Mouse (Mus musculus) lung, adult 2 months (tissue): ENCODE data around the gene Elavl3.

Experiments used
- CTCF ChIP-seq: fragments of 200-500 bp; IDR thresholded peaks from 2 replicates; pipeline ENCODE4 v1.5.1; 2011; ENCODE audit warnings: mild to moderate bottlenecking, low read length, control low read depth; ENCODE audit not compliant: insufficient read depth
- POLR2A ChIP-seq: fragments of 200-500 bp; IDR thresholded peaks from 2 replicates; pipeline ENCODE4 v1.6.1; 2011; ENCODE audit warnings: low read depth, mild to moderate bottlenecking, control low read depth, low read length, borderline replicate concordance; ENCODE audit errors: extremely low read depth

- TF ChIP-seq POLR2A (peak; percentile 45; the same call in 1 of the 2 replicates), CTCF (no peak)
Observed at GRCm38 (mm10) chr9:21989230-21990110, 62.4 kb downstream of the Elavl3 start, which contains the start of gene Rgl3.
